Mouse (Mus musculus) liver, adult 2 months (tissue): ENCODE data around the gene Polr2j. TPM values are rescaled to one million over a fixed set of nuclear protein-coding genes. Genes with fewer than 3 reads are reported as not detected.
A peak's percentile ranks its signal among the peaks of the same experiment; 100 is the strongest.

Experiments used
- DNase-seq: peaks from one replicate; pipeline ENCODE4 v3.0.0-alpha.2; 2011; ENCODE audit warnings: low read depth, low spot score; ENCODE audit errors: extremely low read depth
- H3K27ac ChIP-seq: fragments of 200-500 bp; replicated peaks from 2 replicates; pipeline ENCODE4 v1.5.1; 2012; ENCODE audit warnings: low read depth, mild to moderate bottlenecking, control low read depth, inconsistent platforms, low read length; ENCODE audit not compliant: insufficient read depth
- H3K27me3 ChIP-seq: fragments of 200-500 bp; 2 replicates; pipeline ENCODE4 v1.6.1; 2012; ENCODE audit warnings: mild to moderate bottlenecking, moderate library complexity, low read length, inconsistent platforms; ENCODE audit not compliant: control insufficient read depth, insufficient read depth
- H3K36me3 ChIP-seq: fragments of 200-500 bp; 2 replicates; pipeline ENCODE4 v1.6.1; 2012; ENCODE audit warnings: low read length, inconsistent platforms; ENCODE audit not compliant: control insufficient read depth, insufficient read depth
- H3K4me1 ChIP-seq: fragments of 200-500 bp; 2 replicates; pipeline ENCODE4 v1.6.1; 2011; ENCODE audit warnings: low read length; ENCODE audit not compliant: control insufficient read depth, insufficient read depth
- H3K4me3 ChIP-seq: fragments of 200-500 bp; 2 replicates; pipeline ENCODE4 v1.5.1; 2011; ENCODE audit warnings: low read depth, mild to moderate bottlenecking, control low read depth, low read length, moderate library complexity; ENCODE audit not compliant: insufficient read depth
- H3K79me2 ChIP-seq: fragments of 200-500 bp; 2 replicates; pipeline ENCODE4 v1.6.1; 2012; ENCODE audit warnings: inconsistent platforms, mild to moderate bottlenecking, low read length, moderate library complexity; ENCODE audit not compliant: control insufficient read depth, insufficient read depth
- H3K9ac ChIP-seq: fragments of 200-500 bp; 2 replicates; pipeline ENCODE4 v1.6.1; 2012; ENCODE audit warnings: low read depth, mild to moderate bottlenecking, control low read depth, inconsistent platforms, low read length
- CTCF ChIP-seq: fragments of 200-500 bp; IDR thresholded peaks from 2 replicates; pipeline ENCODE4 v1.5.1; 2011; ENCODE audit warnings: low read depth, low read length, control low read depth
- POLR2A ChIP-seq: fragments of 200-500 bp; IDR thresholded peaks from 2 replicates; pipeline ENCODE4 v1.6.1; 2011; ENCODE audit warnings: low read length, control low read depth; ENCODE audit not compliant: insufficient read depth; ENCODE audit errors: extremely low read depth
- WGBS: fragments of 180-500 bp; shearing (Covaris S2); methylation state at CpG from one replicate; pipeline ENCODE4 v1.1.7; 2018; 5-methylcytosine and 5-hydroxymethylcytosine counted together
- polyA plus RNA-seq: library from polyadenylated mRNA; depleted of rRNA; stranded (reverse); fragments of >200 nt; gene quantifications from 2 replicates; pipeline ENCODE4 v1.2.3, GENCODE M21; 2012; rRNA removed
- total RNA-seq: library from RNA; depleted of rRNA; stranded (reverse); fragments of >200 nt; gene quantifications from 2 replicates; pipeline ENCODE4 v1.2.3, GENCODE M21; 2014; rRNA removed

Polr2j gene
- total RNA-seq (46.1 and 52.4 TPM in 2 replicates), polyA plus RNA-seq (34.3 and 36.1 TPM in 2 replicates)

DNA sequence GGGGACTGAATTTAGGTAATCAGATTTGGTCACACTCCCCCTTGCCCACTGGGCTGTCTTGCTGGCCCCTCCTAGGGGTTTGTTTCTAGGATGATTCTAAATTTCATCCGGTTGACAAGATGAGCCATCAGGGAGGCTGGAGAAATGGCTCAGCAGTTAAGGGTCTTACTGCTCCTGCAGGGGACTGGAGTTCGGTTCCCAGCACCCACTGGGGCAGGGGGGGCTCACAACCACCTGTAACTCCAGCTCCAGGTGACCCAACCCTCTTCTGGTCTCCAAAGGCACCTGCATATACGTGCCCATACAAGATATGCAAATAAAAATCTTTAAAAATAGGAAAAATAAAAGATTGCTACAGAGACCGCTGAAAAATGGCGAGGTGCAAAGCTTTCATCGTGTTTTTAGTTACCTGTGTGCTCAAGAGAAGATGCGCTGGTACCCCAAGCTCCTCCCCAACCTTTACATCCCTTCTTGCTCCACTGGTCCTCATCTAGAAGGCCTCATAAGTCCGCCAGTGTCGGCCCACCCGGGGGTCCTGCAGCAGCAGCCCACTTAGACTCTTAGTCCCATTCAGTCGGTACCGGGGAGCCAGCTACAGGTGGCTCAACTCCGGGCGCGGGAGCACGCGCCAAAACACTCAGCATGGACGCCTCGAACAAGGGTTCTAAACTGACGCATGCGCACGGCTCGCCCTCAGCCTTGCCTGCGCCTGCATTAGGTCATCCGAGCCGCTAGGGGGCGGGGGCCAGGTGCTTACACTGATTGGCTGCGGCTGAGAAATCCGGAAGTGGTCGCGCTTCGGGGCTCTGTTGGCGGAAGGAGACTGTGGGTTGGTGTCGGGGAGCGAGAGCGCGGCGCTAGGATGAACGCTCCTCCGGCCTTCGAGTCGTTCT is at the start of gene Polr2j:
Polr2j (plus strand) TSS at position 741 of the 893 bp plus-strand sequence.
- peak within 1 kb of the TSS; percentile 56 for H3K27ac ChIP-seq
- peaks cover 19% of the 10 kb centered on the region; the same call in 1 of the 2 replicates for H3K79me2 ChIP-seq
- 3% methylated on average over 42 of the region's 42 CpGs for WGBS
- peaks cover 4% of the 10 kb centered on the region for H3K4me1 ChIP-seq
- H3K36me3 ChIP-seq = no peaks in the 10 kb centered on the region; the same call in 1 of the 2 replicates
- peak within 1 kb of the TSS; percentile 91 for H3K4me3 ChIP-seq
- H3K9ac ChIP-seq = peak within 1 kb of the TSS; percentile 86
- peak; percentile 84 for DNase-seq
- no peaks in the 10 kb centered on the region for H3K27me3 ChIP-seq
- peak; percentile 92 for TF ChIP-seq CTCF
- peak; percentile 79 for TF ChIP-seq POLR2A

DNA sequence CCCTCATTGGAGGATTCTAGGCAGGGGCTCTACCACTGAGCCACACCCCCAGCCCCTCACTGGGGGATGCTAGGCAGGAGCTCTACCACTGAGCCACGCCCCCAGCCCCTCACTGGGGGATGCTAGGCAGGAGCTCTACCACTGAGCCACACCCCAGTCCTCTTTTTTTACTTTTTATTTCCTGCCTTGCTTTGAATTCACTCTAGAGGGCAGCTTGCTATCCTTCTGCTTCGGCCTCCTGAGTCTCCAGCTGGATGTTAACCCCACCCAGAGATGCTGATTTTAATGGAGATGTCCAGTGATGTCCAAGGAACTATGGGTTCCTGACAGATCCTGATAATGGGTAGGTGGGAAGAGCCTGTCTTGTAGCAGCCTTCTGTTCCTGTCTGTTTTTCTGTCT is 47.0 kb upstream of the Polr2j start:
- Histone ChIP-seq H3K36me3 (no peaks in the 10 kb centered on the region), H3K4me3 (no peak overlapping the region), H3K27ac (no peak overlapping the region), H3K4me1 (no peaks in the 10 kb centered on the region), H3K27me3 (no peaks in the 10 kb centered on the region), H3K9ac (no peak overlapping the region), H3K79me2 (no peaks in the 10 kb centered on the region)
- no peak for TF ChIP-seq CTCF
- TF ChIP-seq POLR2A = no peak
- DNase-seq = no peak
- WGBS = 66% methylated on average over 2 of the region's 2 CpGs

DNA sequence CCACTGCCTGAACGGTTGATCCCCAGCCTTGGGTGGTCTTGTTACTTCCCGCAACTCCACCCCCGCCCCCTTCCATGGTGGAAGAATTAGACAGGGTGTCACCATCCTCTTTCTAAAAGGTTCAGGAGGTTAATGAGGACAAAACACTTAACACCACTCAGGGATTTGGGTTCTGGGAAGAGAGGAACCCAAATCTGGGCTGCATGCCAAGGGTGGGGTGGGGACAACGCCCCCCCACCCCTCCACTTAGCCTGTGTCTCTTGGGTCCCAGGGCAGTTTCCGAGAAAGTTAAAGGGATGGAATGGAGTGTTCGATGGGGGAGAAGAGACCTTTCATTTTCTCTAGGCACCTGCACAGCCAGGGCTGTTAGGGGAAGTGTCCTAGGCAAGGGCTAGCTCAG is 43.4 kb upstream of the Polr2j start:
- Histone ChIP-seq H3K4me1 (no peaks in the 10 kb centered on the region), H3K27ac (no peak overlapping the region), H3K9ac (no peak overlapping the region), H3K36me3 (no peaks in the 10 kb centered on the region), H3K79me2 (no peaks in the 10 kb centered on the region), H3K27me3 (no peaks in the 10 kb centered on the region), H3K4me3 (no peak overlapping the region)
- TF ChIP-seq CTCF (no peak), POLR2A (no peak)
- no peak for DNase-seq
- 63% methylated on average over 6 of the region's 6 CpGs for WGBS

DNA sequence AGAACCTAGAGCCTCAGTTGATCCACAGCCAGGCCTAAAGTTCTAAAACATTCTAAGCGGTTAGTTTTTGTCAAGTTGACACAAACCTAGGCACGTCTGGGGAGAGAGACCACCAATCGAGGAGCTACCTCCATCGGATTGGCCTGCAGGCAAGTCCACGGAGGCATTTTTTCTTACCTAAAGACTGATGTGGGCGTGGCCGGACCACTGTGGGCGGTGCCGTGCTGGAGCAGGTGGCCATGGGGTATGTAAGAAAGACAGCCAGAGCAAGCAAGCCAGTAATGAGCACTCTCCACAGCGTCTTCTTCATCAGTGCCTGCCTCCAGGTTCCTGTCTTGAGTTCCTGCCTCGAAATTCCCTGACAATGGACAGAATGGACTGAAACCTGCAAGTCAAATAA is 42.9 kb upstream of the Polr2j start:
- H3K36me3 ChIP-seq = no peaks in the 10 kb centered on the region
- DNase-seq = no peak
- H3K9ac ChIP-seq = no peak overlapping the region
- no peaks in the 10 kb centered on the region for H3K4me1 ChIP-seq
- H3K79me2 ChIP-seq = no peaks in the 10 kb centered on the region
- no peaks in the 10 kb centered on the region for H3K27me3 ChIP-seq
- 67% methylated on average over 11 of the region's 11 CpGs for WGBS
- no peak for TF ChIP-seq POLR2A
- no peak for TF ChIP-seq CTCF
- H3K4me3 ChIP-seq = no peak overlapping the region
- H3K27ac ChIP-seq = no peak overlapping the region

DNA sequence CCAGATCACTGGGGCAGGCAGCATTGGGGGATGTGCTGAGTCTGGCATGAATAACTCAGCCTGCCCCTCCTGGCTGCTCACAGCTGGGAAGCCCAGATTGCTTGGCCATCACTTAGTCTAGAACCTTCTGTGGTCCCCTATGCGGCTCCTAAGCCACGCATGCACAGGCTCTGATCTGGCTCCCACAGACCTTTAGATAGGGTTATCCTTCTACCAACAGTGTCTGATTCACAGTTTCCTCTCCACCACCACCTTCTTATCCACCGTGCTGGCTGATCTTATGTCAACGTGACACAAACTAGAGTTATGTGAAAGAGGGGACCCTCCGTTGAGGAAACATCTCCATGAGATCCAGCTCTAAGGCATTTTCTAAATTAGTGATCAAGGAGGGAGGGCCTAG is 41.4 kb upstream of the Polr2j start:
- H3K27ac ChIP-seq = no peak overlapping the region
- H3K27me3 ChIP-seq = no peaks in the 10 kb centered on the region
- H3K79me2 ChIP-seq = no peaks in the 10 kb centered on the region
- 83% methylated on average over 5 of the region's 5 CpGs for WGBS
- H3K4me1 ChIP-seq = no peaks in the 10 kb centered on the region
- TF ChIP-seq POLR2A (no peak), CTCF (no peak)
- no peak overlapping the region for H3K9ac ChIP-seq
- H3K36me3 ChIP-seq = no peaks in the 10 kb centered on the region
- no peak overlapping the region for H3K4me3 ChIP-seq
- no peak for DNase-seq

DNA sequence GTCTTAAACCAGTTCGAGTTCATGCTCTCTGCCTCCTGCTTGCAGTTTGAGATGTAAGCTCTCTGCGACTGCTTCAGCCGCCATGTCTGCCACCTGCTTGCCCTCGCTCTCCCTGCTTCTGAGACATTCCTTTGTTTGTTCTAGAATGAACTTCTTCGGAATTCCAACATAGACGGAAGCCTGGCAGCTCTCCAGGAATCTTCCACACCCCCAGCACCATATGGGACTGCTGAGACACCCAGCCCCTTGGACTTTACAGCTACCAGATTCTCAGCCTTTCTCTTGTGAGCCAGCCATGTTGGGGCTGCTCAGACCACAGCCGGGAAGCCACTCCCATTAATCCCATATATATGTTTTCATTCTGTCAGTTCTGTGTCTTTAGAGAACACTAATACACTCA is 40.1 kb upstream of the Polr2j start:
- 56% methylated on average over 7 of the region's 7 CpGs for WGBS
- no peak overlapping the region for H3K27ac ChIP-seq
- no peak overlapping the region for H3K4me3 ChIP-seq
- H3K36me3 ChIP-seq = no peaks in the 10 kb centered on the region
- H3K27me3 ChIP-seq = no peaks in the 10 kb centered on the region
- no peak overlapping the region for H3K9ac ChIP-seq
- DNase-seq = no peak
- H3K4me1 ChIP-seq = no peaks in the 10 kb centered on the region
- no peaks in the 10 kb centered on the region for H3K79me2 ChIP-seq
- TF ChIP-seq CTCF = no peak
- TF ChIP-seq POLR2A = no peak
